Mouse (Mus musculus) yolk sac, embryonic 10.5 days (tissue): ENCODE results near the gene Gm45015.
A peak's percentile ranks its signal among the peaks of the same experiment; 100 is the strongest.
"Not testable (repeated sequence)": the region's sequence is repeated elsewhere in the genome, so short reads cannot be mapped to it uniquely, and the experiment has no call there.

Source experiments
- DNase-seq: peaks from one replicate; pipeline ENCODE4 v3.0.0-alpha.2; 2017; ENCODE audit warnings: low spot score

Gene Gm45015

GRCm38 (mm10) chrX:73336740-73337139, at the start of gene Gm45015:
TSS of gene Gm45015 (minus strand) at chrX:73336840.
- no peak for DNase-seq

GRCm38 (mm10) chrX:73384924-73385323, 48.3 kb upstream of the Gm45015 start:
- DNase-seq: no peak

GRCm38 (mm10) chrX:73384419-73384818, 47.8 kb upstream of the Gm45015 start:
- no peak for DNase-seq

GRCm38 (mm10) chrX:73363291-73363690, 26.7 kb upstream of the Gm45015 start:
- no peak for DNase-seq

- no peak for DNase-seq
Observed at GRCm38 (mm10) chrX:73356719-73357118, 20.1 kb upstream of the Gm45015 start.

GRCm38 (mm10) chrX:73356163-73356562, 19.5 kb upstream of the Gm45015 start:
- no peak for DNase-seq

GRCm38 (mm10) chrX:73344346-73344745, 7.7 kb upstream of the Gm45015 start:
- DNase-seq: no peak

GRCm38 (mm10) chrX:73343802-73344201, 7.2 kb upstream of the Gm45015 start:
- no peak for DNase-seq

GRCm38 (mm10) chrX:73342941-73343735, 6.5 kb upstream of the Gm45015 start:
- DNase-seq: no peak

- peak; percentile 80 for DNase-seq
Observed at GRCm38 (mm10) chrX:73342483-73342895, 5.8 kb upstream of the Gm45015 start, which contains the start of gene Zfp275. TSS of gene Zfp275 (plus strand) at chrX:73342621.

- DNase-seq: no peak
Observed at GRCm38 (mm10) chrX:73342068-73342467, 5.4 kb upstream of the Gm45015 start.

GRCm38 (mm10) chrX:73341473-73341872, 4.8 kb upstream of the Gm45015 start:
- no peak for DNase-seq

GRCm38 (mm10) chrX:73333548-73333947, 3.1 kb downstream of the Gm45015 start:
- no peak for DNase-seq

- no peak for DNase-seq
Observed at GRCm38 (mm10) chrX:73327215-73327614, 9.4 kb downstream of the Gm45015 start.

- no peak for DNase-seq
Observed at GRCm38 (mm10) chrX:73321029-73321428, 15.6 kb downstream of the Gm45015 start.

- no peak for DNase-seq
Observed at GRCm38 (mm10) chrX:73312522-73312921, 24.1 kb downstream of the Gm45015 start.

GRCm38 (mm10) chrX:73295745-73296144, 40.9 kb downstream of the Gm45015 start:
- DNase-seq: peak; percentile 55

GRCm38 (mm10) chrX:73292876-73293275, 43.8 kb downstream of the Gm45015 start, which contains the start of the genes Xlr5a and Xlr5c:
TSS of gene Xlr5a (minus strand) at chrX:73292976.
TSS of gene Xlr5c (minus strand) at chrX:73292976.
- not testable (repeated sequence) for DNase-seq
